Mouse (Mus musculus) limb, embryonic 14.5 days (tissue): ENCODE measurements at regions not wholly inside any gene's neighbourhood (a gene's known extent, or its start where the extent isn't known, plus 50 kb on each side); places are given as distances from the start of the nearest gene placed in this dataset.

Source experiments
- ATAC-seq: fragments of 200-750 bp; cut with Nextera tagmentation; 2 replicates; pipeline ENCODE4 v1.8.0; 2017; ENCODE audit warnings: low read depth, moderate number of reproducible peaks, moderate TSS enrichment; ENCODE audit not compliant: low FRiP score
- DNase-seq: peaks from one replicate; pipeline ENCODE4 v3.0.0-alpha.2; 2015; ENCODE audit warnings: low spot score
- H3K27ac ChIP-seq: fragments of 300-500 bp; sonication (generic); replicated peaks from 2 replicates; pipeline ENCODE4 v1.5.1; 2014; ENCODE audit warnings: low read depth, mild to moderate bottlenecking, low read length, moderate library complexity, mixed read lengths
- H3K27me3 ChIP-seq: fragments of 300-500 bp; sonication (generic); 2 replicates; pipeline ENCODE4 v1.6.1; 2014; ENCODE audit warnings: low read length, mixed read lengths; ENCODE audit not compliant: control insufficient read depth, insufficient read depth
- H3K36me3 ChIP-seq: fragments of 300-500 bp; sonication (generic); 2 replicates; pipeline ENCODE4 v1.6.1; 2014; ENCODE audit warnings: mild to moderate bottlenecking, low read length, moderate library complexity, mixed read lengths; ENCODE audit not compliant: control insufficient read depth, insufficient read depth
- H3K4me1 ChIP-seq: fragments of 300-500 bp; sonication (generic); 2 replicates; pipeline ENCODE4 v1.6.1; 2014; ENCODE audit warnings: antibody characterized with exemption, low read length, mixed read lengths; ENCODE audit not compliant: control insufficient read depth, insufficient read depth
- H3K4me2 ChIP-seq: fragments of 300-500 bp; sonication (generic); replicated peaks from 2 replicates; pipeline ENCODE4 v1.6.1; 2014; ENCODE audit warnings: low read depth, mild to moderate bottlenecking, low read length, moderate library complexity; ENCODE audit not compliant: severe bottlenecking
- H3K4me3 ChIP-seq: fragments of 300-500 bp; sonication (generic); replicated peaks from 2 replicates; pipeline ENCODE4 v1.5.1; 2014; ENCODE audit warnings: low read length
- H3K9ac ChIP-seq: fragments of 300-500 bp; sonication (generic); 2 replicates; pipeline ENCODE4 v1.6.1; 2014; ENCODE audit warnings: mild to moderate bottlenecking, low read depth, low read length, moderate library complexity; ENCODE audit not compliant: severe bottlenecking
- H3K9me3 ChIP-seq: fragments of 300-500 bp; sonication (generic); 2 replicates; pipeline ENCODE4 v1.6.1; 2016; ENCODE audit warnings: low read length; ENCODE audit not compliant: control insufficient read depth
- POLR2A ChIP-seq: fragments of 200-500 bp; IDR thresholded peaks from 2 replicates; pipeline ENCODE4 v1.8.0; 2012; ENCODE audit warnings: inconsistent platforms, mild to moderate bottlenecking, moderate library complexity, borderline replicate concordance; ENCODE audit not compliant: insufficient read depth, insufficient read length; ENCODE audit errors: extremely low read depth
- WGBS: fragments of 180-500 bp; shearing (Covaris S2); extraction: QIAGEN DNeasy Blood & Tissue Kit; methylation state at CpG from one replicate; pipeline ENCODE4 v1.1.7; 2014; 5-methylcytosine and 5-hydroxymethylcytosine counted together

DNA sequence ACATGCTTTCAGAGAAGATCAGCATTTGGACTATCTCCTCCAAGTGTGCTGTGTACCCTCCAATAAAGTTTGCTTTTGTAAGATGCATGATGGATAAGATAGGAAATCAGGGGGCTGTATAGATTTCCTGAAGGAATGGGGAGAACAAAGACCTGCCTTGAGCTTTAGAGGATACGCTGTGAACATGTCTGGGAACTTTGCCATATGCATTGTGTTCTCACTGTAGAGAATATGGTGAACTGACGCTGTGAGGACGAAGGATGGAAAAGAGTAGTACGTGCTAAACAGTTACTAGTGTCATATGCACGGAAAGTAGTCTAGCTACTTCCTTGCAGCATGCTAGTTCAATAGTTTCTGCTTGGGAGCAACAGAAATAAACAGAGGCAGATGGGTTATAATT is 86.8 kb downstream of the Cavin4 start:
- Histone ChIP-seq H3K27me3 (no peaks in the 10 kb centered on the region), H3K9ac (no peak overlapping the region), H3K4me1 (no peaks in the 10 kb centered on the region), H3K9me3 (no peaks in the 10 kb centered on the region), H3K4me2 (no peak overlapping the region), H3K27ac (no peak overlapping the region), H3K36me3 (no peaks in the 10 kb centered on the region), H3K4me3 (no peak overlapping the region)
- 84% methylated on average over 5 of the region's 5 CpGs for WGBS
- ATAC-seq (no peak), DNase-seq (no peak)
- no peak for TF ChIP-seq POLR2A

DNA sequence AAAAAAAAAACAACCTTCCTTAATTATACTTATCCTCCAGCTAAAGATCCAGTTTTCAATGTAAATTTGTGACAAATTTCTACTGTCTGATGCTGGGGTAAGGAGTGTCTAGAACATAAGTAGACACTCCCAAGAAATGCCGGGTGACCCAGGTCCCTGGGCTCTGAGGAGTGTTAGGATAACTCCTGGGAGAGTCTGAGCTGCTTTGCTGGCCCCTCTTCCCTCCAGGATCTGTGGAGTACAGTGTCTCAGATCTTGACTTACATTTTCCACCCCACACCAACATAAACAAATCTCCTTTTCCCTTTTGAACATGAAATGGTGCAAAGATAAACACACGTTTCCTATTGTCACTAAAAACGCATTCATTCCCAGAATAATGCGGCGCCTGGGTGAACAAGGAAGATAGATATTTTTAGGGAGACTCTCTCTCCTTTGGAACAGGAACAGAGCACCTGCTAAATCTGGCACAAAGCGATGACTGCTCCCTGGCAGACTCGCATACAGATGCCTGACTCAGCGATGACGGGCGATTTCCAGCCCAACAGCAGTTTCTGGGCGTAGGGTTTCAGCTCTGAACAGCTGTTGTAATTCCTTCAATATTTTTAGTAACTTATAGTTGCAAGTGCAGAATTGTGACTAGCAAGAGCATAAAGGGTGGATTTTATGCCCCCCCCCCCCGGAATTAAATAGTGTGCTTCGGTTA is 91.3 kb downstream of the Cavin4 start:
- TF ChIP-seq POLR2A, result no peak
- Histone ChIP-seq H3K4me1 (no peaks in the 10 kb centered on the region), H3K27me3 (no peaks in the 10 kb centered on the region), H3K4me2 (no peak overlapping the region), H3K36me3 (no peaks in the 10 kb centered on the region), H3K9ac (no peak overlapping the region), H3K27ac (no peak overlapping the region), H3K4me3 (no peak overlapping the region), H3K9me3 (no peaks in the 10 kb centered on the region)
- ATAC-seq, result peak; percentile 86
- peak; percentile 75 for DNase-seq
- WGBS, result 65% methylated on average over 13 of the region's 13 CpGs

DNA sequence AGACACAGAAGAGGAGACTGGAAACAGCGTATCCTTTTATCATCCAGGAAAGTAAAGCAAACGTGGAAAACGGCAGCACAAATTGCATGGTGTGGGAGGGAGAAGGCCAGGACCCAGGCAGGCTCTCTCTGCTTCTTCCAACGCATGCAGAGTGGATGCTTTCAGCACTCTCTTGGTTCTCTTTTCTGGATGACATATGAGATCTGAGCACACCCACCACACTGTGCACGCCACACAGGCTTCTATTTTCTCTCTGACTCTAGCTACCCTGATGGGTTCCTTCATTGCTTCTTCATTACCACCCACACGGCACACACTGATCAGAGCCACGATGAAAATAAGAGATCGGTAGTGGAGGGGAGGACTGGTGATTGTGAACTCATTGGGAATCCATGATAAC is 97.3 kb downstream of the Cavin4 start:
- WGBS, result 80% methylated on average over 8 of the region's 8 CpGs
- ATAC-seq (no peak), DNase-seq (no peak)
- Histone ChIP-seq H3K36me3 (no peaks in the 10 kb centered on the region), H3K9ac (no peak overlapping the region), H3K27me3 (no peaks in the 10 kb centered on the region), H3K9me3 (no peaks in the 10 kb centered on the region), H3K4me1 (no peaks in the 10 kb centered on the region), H3K4me2 (no peak overlapping the region), H3K27ac (no peak overlapping the region), H3K4me3 (no peak overlapping the region)
- TF ChIP-seq POLR2A, result no peak

DNA sequence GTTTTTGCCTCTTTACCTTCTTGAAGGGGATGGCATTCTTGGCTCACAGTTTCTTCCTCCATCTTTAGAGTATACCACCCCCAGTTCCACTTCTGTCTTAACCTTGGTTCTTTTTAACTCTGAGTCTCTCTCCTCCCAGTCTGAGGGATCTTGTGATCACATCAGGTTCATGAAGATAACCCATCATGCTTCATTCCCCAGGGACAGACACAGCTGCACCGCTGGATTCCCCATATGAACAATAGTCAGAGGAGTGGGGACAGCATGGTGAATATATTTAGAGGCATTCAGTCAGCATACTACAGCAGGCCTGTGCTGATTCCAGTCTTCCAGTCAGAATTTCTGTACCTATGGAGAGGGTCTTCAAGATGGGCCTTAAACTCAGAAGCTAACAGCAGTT is 103.1 kb downstream of the Cavin4 start:
- Histone ChIP-seq H3K9ac (no peak overlapping the region), H3K36me3 (no peaks in the 10 kb centered on the region), H3K27ac (no peak overlapping the region), H3K4me2 (no peak overlapping the region), H3K4me3 (no peak overlapping the region), H3K27me3 (no peaks in the 10 kb centered on the region), H3K4me1 (no peaks in the 10 kb centered on the region), H3K9me3 (no peaks in the 10 kb centered on the region)
- 94% methylated on average over 1 of the region's 1 CpGs for WGBS
- TF ChIP-seq POLR2A, result no peak
- ATAC-seq (no peak), DNase-seq (no peak)

- no peaks in the 10 kb centered on the region for H3K9me3 ChIP-seq
- DNase-seq, result peak; percentile 43
- no peak for TF ChIP-seq POLR2A
- no peak overlapping the region for H3K4me2 ChIP-seq
- 23% methylated on average over 3 of the region's 3 CpGs for WGBS
- no peak for ATAC-seq
- H3K36me3 ChIP-seq, result no peaks in the 10 kb centered on the region
- H3K4me3 ChIP-seq, result no peak overlapping the region
- H3K27ac ChIP-seq, result no peak overlapping the region
- no peaks in the 10 kb centered on the region; the same call in 1 of the 2 replicates for H3K4me1 ChIP-seq
- no peak overlapping the region for H3K9ac ChIP-seq
- no peaks in the 10 kb centered on the region; the same call in 1 of the 2 replicates for H3K27me3 ChIP-seq
These were observed 107.2 kb downstream of the Cavin4 start for GRCm38 (mm10) chr4:48770403-48770953.
